Mouse (Mus musculus) CH12.LX (cell line): Measurements from ENCODE around the gene Ccl27b. TPM values are rescaled to one million over a fixed set of nuclear protein-coding genes. Genes with fewer than 3 reads are reported as not detected.
"Not testable (repeated sequence)": the region's sequence is repeated elsewhere in the genome, so short reads cannot be mapped to it uniquely, and the experiment has no call there.

ENCODE experiments used
- DNase-seq: peaks from one replicate; pipeline ENCODE4 v3.0.0-alpha.2; 2013; ENCODE audit errors: extremely low read depth
- H3K27ac ChIP-seq: 2 replicates; pipeline ENCODE4 v1.5.1; 2012; ENCODE audit warnings: low read depth, mild to moderate bottlenecking, control low read depth, moderate library complexity; ENCODE audit not compliant: insufficient read depth
- H3K27me3 ChIP-seq: replicated peaks from 2 replicates; pipeline ENCODE3; 2012; ENCODE audit warnings: inconsistent platforms
- H3K36me3 ChIP-seq, 2 experiments: replicated peaks in 1 of 2; 2 replicates each; pipeline versions ENCODE3 to v1.6.1; 2012; ENCODE audit warnings: inconsistent platforms in 1 of 2, low read length in 1 of 2, mild to moderate bottlenecking in 1 of 2, mixed read lengths in 1 of 2, moderate library complexity in 1 of 2; ENCODE audit not compliant: control insufficient read depth in 1 of 2, insufficient read depth in 1 of 2
- H3K4me1 ChIP-seq, 2 experiments: 2 replicates each; pipeline ENCODE4 v1.6.1; 2012; ENCODE audit warnings: inconsistent platforms in 1 of 2, moderate library complexity in 1 of 2; ENCODE audit not compliant: insufficient read depth in 2 of 2, control insufficient read depth in 1 of 2
- H3K4me2 ChIP-seq: 2 replicates; pipeline ENCODE4 v1.6.1; 2012; ENCODE audit warnings: low read depth, mild to moderate bottlenecking, control low read depth; ENCODE audit not compliant: poor library complexity, insufficient read depth, severe bottlenecking
- H3K4me3 ChIP-seq, 3 experiments: fragments of 150-350 bp in 1 of 3; sonication (generic) in 1 of 3; replicated peaks in 1 of 3; 2 replicates each; pipeline versions ENCODE3 to v1.5.1; 2011 to 2012; ENCODE audit warnings: low read depth in 2 of 3, low read length in 2 of 3, mild to moderate bottlenecking in 2 of 3, moderate library complexity in 2 of 3, control low read depth in 1 of 3, improper control_type of control experiment in 1 of 3, inconsistent platforms in 1 of 3, mixed read lengths in 1 of 3; ENCODE audit not compliant: poor library complexity in 1 of 3
- H3K79me2 ChIP-seq: replicated peaks from 2 replicates; pipeline ENCODE4 v1.6.1; 2012; ENCODE audit warnings: mild to moderate bottlenecking, moderate library complexity; ENCODE audit not compliant: control insufficient read depth, poor library complexity, insufficient read depth, severe bottlenecking; ENCODE audit errors: extremely low read depth
- H3K9ac ChIP-seq: 2 replicates; pipeline ENCODE4 v1.6.1; 2012; ENCODE audit warnings: low read depth, mild to moderate bottlenecking, control low read depth, moderate library complexity; ENCODE audit not compliant: insufficient read depth
- H3K9me3 ChIP-seq: replicated peaks from 2 replicates; pipeline ENCODE3; 2012; ENCODE audit warnings: low read length, inconsistent platforms, mixed read lengths
- dilution Hi-C: fragments of 300-500 bp; cut with MboI; formaldehyde crosslinking; loops from 2 replicates; pipeline ENCODE4 v1.14.3; 2020; ENCODE audit warnings: low sequenced_read_pairs; ENCODE audit not compliant: extremely low pct_unique_long_range_greater_than_20kb, extremely low pct_ligation_motif_present
- in situ Hi-C: fragments of 300-500 bp; cut with MboI; formaldehyde crosslinking; loops from 3 replicates; pipeline ENCODE4 v1.14.3; 2019; ENCODE audit warnings: low sequenced_read_pairs, low pct_ligation_motif_present, low pct_unique_long_range_greater_than_20kb, mixed read lengths
- polyA plus RNA-seq: library from polyadenylated mRNA; unstranded; fragments of >175 nt; gene quantifications from 2 replicates; pipeline ENCODE4 v1.2.1, GENCODE M21; 2012; ENCODE audit warnings: low read depth; ENCODE audit not compliant: insufficient read length
- total RNA-seq, 2 experiments: library from RNA; depleted of rRNA; stranded (reverse); fragments of 300-350 nt in 1 of 2; fragments of >200 nt in 1 of 2; gene quantifications; 2 replicates each; pipeline ENCODE4 v1.2.3; 2012 to 2014

Gene Ccl27b
- total and polyA plus RNA-seq, 3 experiments, result not detected

DNA sequence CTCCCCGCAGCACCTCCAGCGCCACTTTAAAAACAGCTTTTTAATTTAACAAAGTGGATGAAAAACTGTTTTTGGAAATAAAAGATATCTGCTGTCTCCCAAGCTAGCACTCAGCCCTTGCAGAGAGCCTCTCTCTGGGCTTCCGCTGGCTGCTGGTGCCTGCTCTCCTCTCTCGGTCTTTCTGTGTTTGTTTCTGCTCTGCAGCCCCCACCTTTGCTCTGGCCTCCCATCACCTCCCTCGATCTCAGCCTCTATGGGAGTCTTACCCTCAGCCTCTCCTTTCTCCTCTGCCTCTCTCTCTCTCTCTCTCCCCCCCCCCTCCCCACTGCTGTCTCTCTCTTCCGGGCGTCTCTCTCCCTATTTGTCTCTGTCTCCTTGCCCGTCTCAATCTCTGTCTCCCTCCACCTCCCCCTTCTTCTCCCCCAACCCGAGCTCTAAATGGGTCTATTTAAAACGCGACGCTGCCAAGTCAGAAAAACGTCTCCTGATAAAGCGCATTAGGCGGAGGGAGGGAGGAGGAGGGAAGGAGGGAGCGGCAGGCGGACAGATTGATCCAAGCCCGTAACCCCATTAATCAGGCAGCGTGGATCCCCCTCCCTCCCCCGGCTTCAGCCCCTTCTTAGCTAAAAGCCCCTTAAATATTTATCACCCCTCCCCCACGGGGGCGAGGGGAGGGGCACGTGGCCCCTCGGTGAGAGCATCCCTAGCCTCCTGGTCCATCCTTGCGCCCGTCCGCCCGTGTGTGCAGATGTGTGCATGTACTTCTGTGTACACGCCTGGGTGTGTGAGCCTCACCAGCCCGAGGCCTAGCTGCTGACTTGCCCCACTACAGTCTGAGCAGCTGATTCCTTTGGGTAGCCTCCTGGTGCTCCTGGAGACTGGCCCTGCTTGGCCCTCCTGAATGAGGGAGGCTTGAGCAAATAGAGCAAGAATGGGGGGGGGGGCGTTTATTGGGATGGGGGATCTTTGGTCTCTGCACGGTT is 25.6 kb downstream of the Ccl27b start:
- H3K27me3 ChIP-seq, H3K9me3 ChIP-seq, in situ Hi-C loops, H3K36me3 ChIP-seq, dilution Hi-C loops, H3K4me1 ChIP-seq, H3K27ac ChIP-seq, H3K9ac ChIP-seq, H3K4me2 ChIP-seq, H3K4me3 ChIP-seq, DNase-seq, H3K79me2 ChIP-seq: not testable (repeated sequence)

DNA sequence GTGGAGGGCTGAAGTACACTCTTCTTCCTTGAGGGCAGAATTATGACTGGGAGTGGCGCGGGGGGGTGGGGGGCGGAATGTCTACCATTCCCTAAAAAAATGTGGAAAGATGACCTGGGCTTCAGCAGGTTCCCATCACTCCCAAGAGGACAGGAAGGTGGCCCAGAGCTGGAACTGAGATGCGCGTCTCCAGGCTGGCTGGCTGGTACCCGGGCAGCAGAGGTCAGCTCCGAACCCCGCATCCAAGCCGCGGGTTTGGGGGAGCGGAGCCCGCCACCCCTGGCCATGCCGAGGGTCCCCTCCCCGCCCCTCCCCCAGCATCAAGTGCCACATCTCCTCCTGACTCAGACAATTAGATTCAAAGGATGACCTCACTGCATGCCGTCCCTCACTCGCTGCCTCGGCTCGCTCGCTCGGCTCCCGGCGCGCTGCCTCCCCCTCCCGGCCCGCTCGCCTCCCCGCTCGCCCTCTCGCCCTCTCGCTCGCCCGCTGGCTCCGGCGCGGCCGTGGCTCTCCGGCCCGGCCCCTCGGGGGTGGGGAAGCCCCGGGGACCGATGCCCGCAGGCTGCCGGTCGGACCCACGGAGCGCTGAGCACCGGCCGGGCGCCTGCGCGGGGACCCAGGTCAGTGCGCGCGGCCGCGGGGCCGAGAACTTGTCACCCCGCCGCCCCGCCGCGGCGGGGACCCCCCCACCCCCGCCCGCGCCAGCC is 26.6 kb downstream of the Ccl27b start:
- DNase-seq, H3K79me2 ChIP-seq, in situ Hi-C loops, H3K27me3 ChIP-seq, H3K9me3 ChIP-seq, H3K4me2 ChIP-seq, dilution Hi-C loops, H3K27ac ChIP-seq, H3K4me1 ChIP-seq, H3K9ac ChIP-seq, H3K4me3 ChIP-seq, H3K36me3 ChIP-seq: not testable (repeated sequence)

DNA sequence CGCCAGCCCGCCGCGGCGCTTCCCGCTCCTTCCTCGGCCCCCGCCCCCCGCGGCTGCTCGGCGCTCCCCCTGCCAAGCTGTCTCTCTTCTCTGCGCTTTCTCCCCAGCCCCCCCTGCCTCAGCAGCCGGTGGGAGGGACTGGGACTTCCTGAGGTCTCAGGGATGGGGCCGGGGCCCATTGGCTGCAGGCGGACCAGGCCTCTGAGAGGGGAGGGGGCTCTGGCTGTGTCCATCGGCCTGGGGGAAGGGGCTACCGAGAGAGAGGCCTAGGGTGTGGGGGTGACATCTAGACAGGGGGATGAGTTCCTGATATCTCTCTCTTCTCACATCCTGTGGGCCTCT is 27.1 kb downstream of the Ccl27b start:
- H3K4me2 ChIP-seq, dilution Hi-C loops, H3K9ac ChIP-seq, in situ Hi-C loops, H3K4me3 ChIP-seq, H3K4me1 ChIP-seq, H3K9me3 ChIP-seq, H3K27me3 ChIP-seq, H3K27ac ChIP-seq, DNase-seq, H3K36me3 ChIP-seq, H3K79me2 ChIP-seq: not testable (repeated sequence)

Other genes with a start within 250 kb of the Ccl27b start
- not detected in 2 replicates for gene Gm21586, start 215.9 kb upstream of the Ccl27b start, total RNA-seq (2012; rRNA removed)
- not detected in 2 replicates for gene Gm21586, start 215.9 kb upstream of the Ccl27b start, total RNA-seq (2014; rRNA removed)
- gene Gm21586, start 215.9 kb upstream of the Ccl27b start, polyA plus RNA-seq, result not detected in 2 replicates
- not detected in 2 replicates for gene Gm2163, start 188.5 kb upstream of the Ccl27b start, total RNA-seq (2012; rRNA removed)
- not detected in 2 replicates for gene Gm2163, start 188.5 kb upstream of the Ccl27b start, total RNA-seq (2014; rRNA removed)
- gene Gm2163, start 188.5 kb upstream of the Ccl27b start, polyA plus RNA-seq, result not detected in 2 replicates
- not detected in 2 replicates for gene Fam205a2, start 127.1 kb upstream of the Ccl27b start, total RNA-seq (2012; rRNA removed)
- not detected in 2 replicates for gene Fam205a2, start 127.1 kb upstream of the Ccl27b start, total RNA-seq (2014; rRNA removed)
- not detected in 2 replicates for gene Fam205a2, start 127.1 kb upstream of the Ccl27b start, polyA plus RNA-seq
- not detected in 2 replicates for gene Gm10591, start 43.1 kb upstream of the Ccl27b start, total RNA-seq (2012; rRNA removed)
- gene Gm10591, start 43.1 kb upstream of the Ccl27b start, total RNA-seq (2014; rRNA removed), result not detected in 2 replicates
- not detected in 2 replicates for gene Gm10591, start 43.1 kb upstream of the Ccl27b start, polyA plus RNA-seq
- gene Gm2564, start 25.5 kb upstream of the Ccl27b start, total RNA-seq (2012; rRNA removed), result not detected in 2 replicates
- not detected in 2 replicates for gene Gm2564, start 25.5 kb upstream of the Ccl27b start, total RNA-seq (2014; rRNA removed)
- not detected in 2 replicates for gene Gm2564, start 25.5 kb upstream of the Ccl27b start, polyA plus RNA-seq
- gene Il11ra2, start 6.6 kb downstream of the Ccl27b start, total RNA-seq (2012; rRNA removed), result not detected in 2 replicates
- not detected in 2 replicates for gene Il11ra2, start 6.6 kb downstream of the Ccl27b start, total RNA-seq (2014; rRNA removed)
- gene Il11ra2, start 6.6 kb downstream of the Ccl27b start, polyA plus RNA-seq, result not detected in 2 replicates
- gene 4930578G10Rik, start 80.3 kb downstream of the Ccl27b start, total RNA-seq (2012; rRNA removed), result not detected in 2 replicates
- not detected in 2 replicates for gene 4930578G10Rik, start 80.3 kb downstream of the Ccl27b start, total RNA-seq (2014; rRNA removed)
- gene 4930578G10Rik, start 80.3 kb downstream of the Ccl27b start, polyA plus RNA-seq, result not detected in 2 replicates
- not detected in 2 replicates for gene Ccl19, start 101.3 kb downstream of the Ccl27b start, total RNA-seq (2012; rRNA removed)
- not detected in 2 replicates for gene Ccl19, start 101.3 kb downstream of the Ccl27b start, total RNA-seq (2014; rRNA removed)
- gene Ccl19, start 101.3 kb downstream of the Ccl27b start, polyA plus RNA-seq, result not detected in 2 replicates
- not detected in 2 replicates for gene Ccl21a, start 118.7 kb downstream of the Ccl27b start, total RNA-seq (2012; rRNA removed)
- gene Ccl21a, start 118.7 kb downstream of the Ccl27b start, total RNA-seq (2014; rRNA removed), result not detected in 2 replicates
- gene Ccl21a, start 118.7 kb downstream of the Ccl27b start, polyA plus RNA-seq, result not detected in 2 replicates
- not detected in 2 replicates for gene Fam205a1, start 198.6 kb downstream of the Ccl27b start, total RNA-seq (2012; rRNA removed)
- gene Fam205a1, start 198.6 kb downstream of the Ccl27b start, total RNA-seq (2014; rRNA removed), result not detected in 2 replicates
- gene Fam205a1, start 198.6 kb downstream of the Ccl27b start, polyA plus RNA-seq, result not detected in 2 replicates
- not detected in 2 replicates for gene Gm12394, start 201.5 kb downstream of the Ccl27b start, total RNA-seq (2012; rRNA removed)
- gene Gm12394, start 201.5 kb downstream of the Ccl27b start, total RNA-seq (2014; rRNA removed), result not detected in 2 replicates
- gene Gm12394, start 201.5 kb downstream of the Ccl27b start, polyA plus RNA-seq, result not detected in 2 replicates
- gene Fam205c, start 219.0 kb downstream of the Ccl27b start, total RNA-seq (2012; rRNA removed), result not detected in 2 replicates
- gene Fam205c, start 219.0 kb downstream of the Ccl27b start, total RNA-seq (2014; rRNA removed), result not detected in 2 replicates
- not detected in 2 replicates for gene Fam205c, start 219.0 kb downstream of the Ccl27b start, polyA plus RNA-seq